Mouse (Mus musculus) olfactory bulb, adult 2 months (tissue): Measurements from ENCODE around the gene Paxbp1. TPM values are rescaled to one million over a fixed set of nuclear protein-coding genes. Genes with fewer than 3 reads are reported as not detected.

Experiments used
- H3K27ac ChIP-seq: fragments of 200-500 bp; 2 replicates; pipeline ENCODE4 v1.5.1; 2012; ENCODE audit warnings: low read depth, low read length; ENCODE audit not compliant: insufficient read depth
- H3K4me1 ChIP-seq: fragments of 200-500 bp; 2 replicates; pipeline ENCODE4 v1.6.1; 2012; ENCODE audit warnings: low read length; ENCODE audit not compliant: control insufficient read depth, insufficient read depth
- H3K4me3 ChIP-seq: fragments of 200-500 bp; 2 replicates; pipeline ENCODE4 v1.5.1; 2012; ENCODE audit warnings: mild to moderate bottlenecking, low read depth, low read length, moderate library complexity; ENCODE audit not compliant: insufficient read depth
- CTCF ChIP-seq: fragments of 200-500 bp; IDR thresholded peaks from 2 replicates; pipeline ENCODE4 v1.5.1; 2012; ENCODE audit warnings: low read depth, mild to moderate bottlenecking, low read length, moderate library complexity; ENCODE audit not compliant: insufficient read depth
- POLR2A ChIP-seq: fragments of 200-500 bp; IDR thresholded peaks from 2 replicates; pipeline ENCODE4 v1.6.1; 2012; ENCODE audit warnings: mild to moderate bottlenecking, low read depth, low read length, moderate library complexity; ENCODE audit not compliant: insufficient read depth
- WGBS: fragments of 180-500 bp; shearing (Covaris S2); methylation state at CpG from one replicate; pipeline ENCODE4 v1.1.7; 2018; 5-methylcytosine and 5-hydroxymethylcytosine counted together
- polyA plus RNA-seq: library from polyadenylated mRNA; stranded (reverse); fragments of >200 nt; gene quantifications from 2 replicates; pipeline ENCODE4 v1.2.4, GENCODE M21; 2012; ENCODE audit warnings: low replicate concordance; ENCODE audit not compliant: missing spikeins, insufficient read depth, insufficient read length

Paxbp1 gene
- polyA plus RNA-seq, 1 experiment: 732 TPM

DNA sequence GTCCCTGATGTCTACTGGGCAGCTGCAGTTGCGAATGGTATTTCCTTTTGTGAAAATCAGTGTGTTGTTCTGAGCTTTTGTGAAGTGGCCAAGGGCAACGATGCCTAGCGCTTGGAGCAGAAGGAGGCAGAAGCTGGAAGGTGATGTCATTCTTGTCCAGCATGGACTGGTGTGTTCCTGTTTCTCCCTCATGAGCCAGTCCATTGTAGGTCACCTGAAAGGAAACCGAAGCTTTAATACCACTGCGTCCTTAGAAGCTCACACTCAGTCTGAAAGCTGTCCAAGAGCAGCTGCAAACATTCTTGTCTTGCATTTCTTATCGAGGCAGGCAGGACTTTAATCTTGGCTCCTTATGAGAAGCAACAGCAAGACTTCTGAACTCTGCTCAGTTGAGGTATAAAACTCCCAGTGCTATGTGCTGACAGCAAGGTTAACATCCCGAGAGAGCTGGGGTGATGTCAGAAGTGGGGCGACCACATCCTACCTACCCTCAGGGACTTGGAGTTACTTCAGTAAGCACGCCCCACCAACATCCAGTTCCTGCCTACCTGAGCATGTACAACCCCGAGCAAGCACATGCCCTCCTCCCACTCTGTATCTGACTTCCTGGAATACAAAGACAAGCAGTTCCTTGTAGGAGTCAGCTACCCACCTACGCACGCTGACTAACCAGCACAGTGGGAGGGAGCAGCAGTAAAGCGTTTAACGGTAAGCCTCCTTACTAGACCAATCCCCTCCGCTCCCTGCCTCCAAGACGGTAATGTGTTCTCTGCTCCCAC lies 11.9 kb upstream of the Paxbp1 start:
- no peak overlapping the region for H3K4me3 ChIP-seq
- TF ChIP-seq CTCF: no peak
- TF ChIP-seq POLR2A: no peak
- peaks cover 17% of the 10 kb centered on the region for H3K4me1 ChIP-seq
- H3K27ac ChIP-seq: no peak overlapping the region
- WGBS: 24% methylated on average over 16 of the region's 16 CpGs

- Histone ChIP-seq H3K4me1 (peaks cover 17% of the 10 kb centered on the region), H3K27ac (no peak overlapping the region), H3K4me3 (no peak overlapping the region)
- TF ChIP-seq POLR2A: no peak
- no peak for TF ChIP-seq CTCF
- WGBS: 82% methylated on average over 5 of the region's 5 CpGs
Measured at GRCm38 (mm10) chr16:91055150-91055549, 10.8 kb upstream of the Paxbp1 start.

DNA sequence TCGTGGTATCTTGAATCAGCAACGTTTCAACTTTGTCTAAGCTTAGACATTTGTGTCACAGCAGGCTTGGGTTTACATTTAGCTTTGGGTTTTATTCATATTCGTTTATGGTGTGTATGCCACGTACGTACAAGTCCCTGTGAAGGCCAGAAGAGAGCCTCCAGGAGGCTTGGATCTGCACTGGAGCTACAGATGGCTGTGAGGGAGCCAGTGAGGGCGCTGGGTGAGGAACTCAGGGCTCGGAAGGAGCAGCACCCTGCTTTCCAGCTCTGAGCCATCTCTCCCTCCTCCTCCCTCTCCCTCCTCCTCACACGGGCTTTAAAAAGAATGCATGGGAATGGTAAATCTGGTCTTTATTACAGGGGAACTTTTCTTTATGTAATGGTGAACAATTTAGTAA lies 9.3 kb upstream of the Paxbp1 start:
- no peak overlapping the region for H3K27ac ChIP-seq
- TF ChIP-seq CTCF (no peak), POLR2A (no peak)
- peaks cover 17% of the 10 kb centered on the region for H3K4me1 ChIP-seq
- 36% methylated on average over 8 of the region's 8 CpGs for WGBS
- H3K4me3 ChIP-seq: no peak overlapping the region

GRCm38 (mm10) chr16:91045511-91045910 lies 1.2 kb upstream of the Paxbp1 start:
- H3K4me1 ChIP-seq: 0 out of 2 replicates have a peak, but pooled peaks cover 2% of the 10 kb centered on the region
- no peak overlapping the region for H3K4me3 ChIP-seq
- no peak overlapping the region for H3K27ac ChIP-seq
- WGBS: 55% methylated on average over 8 of the region's 8 CpGs
- no peak for TF ChIP-seq CTCF
- no peak for TF ChIP-seq POLR2A

GRCm38 (mm10) chr16:91043461-91044248 lies 688 bp downstream of the Paxbp1 start:
- H3K27ac ChIP-seq: peak overlapping the region; percentile 58
- H3K4me3 ChIP-seq: peak overlapping the region; percentile 72
- WGBS: under 1% methylated on average over 61 of the region's 63 CpGs
- 0 out of 2 replicates have a peak, but pooled peaks cover 2% of the 10 kb centered on the region for H3K4me1 ChIP-seq
- TF ChIP-seq CTCF (no peak), POLR2A (no peak)

GRCm38 (mm10) chr16:91042640-91043039 lies 1.7 kb downstream of the Paxbp1 start:
- Histone ChIP-seq H3K27ac (no peak overlapping the region), H3K4me3 (peak overlapping the region; percentile 19; the same call in 1 of the 2 replicates), H3K4me1 (0 out of 2 replicates have a peak, but pooled peaks cover 2% of the 10 kb centered on the region)
- 9% methylated on average over 1 of the region's 1 CpGs for WGBS
- TF ChIP-seq POLR2A (no peak), CTCF (no peak)

DNA sequence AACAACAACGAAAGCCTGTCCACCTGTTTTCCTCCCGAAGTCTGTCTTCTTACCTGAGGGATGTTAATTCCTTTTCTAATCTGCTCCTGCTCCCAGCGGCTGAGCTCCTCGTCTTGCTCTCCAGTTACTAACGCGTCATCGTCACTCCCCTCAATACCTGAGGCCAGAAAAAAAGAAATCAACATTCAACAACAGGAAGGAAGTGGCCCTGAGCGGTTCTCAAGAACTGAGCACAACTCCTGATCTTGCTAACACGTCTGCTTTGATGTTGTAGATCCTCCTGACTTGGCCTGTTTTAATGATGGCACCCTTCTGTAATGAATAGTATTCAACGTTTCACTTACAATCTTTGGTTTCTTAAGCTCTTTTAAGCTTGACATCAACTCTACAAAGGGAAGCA lies 8.5 kb downstream of the Paxbp1 start:
- WGBS: 85% methylated on average over 10 of the region's 10 CpGs
- Histone ChIP-seq H3K4me3 (no peak overlapping the region), H3K4me1 (no peaks in the 10 kb centered on the region), H3K27ac (no peak overlapping the region)
- no peak for TF ChIP-seq POLR2A
- no peak for TF ChIP-seq CTCF

GRCm38 (mm10) chr16:91030751-91031150 lies 13.6 kb downstream of the Paxbp1 start:
- Histone ChIP-seq H3K27ac (no peak overlapping the region), H3K4me1 (no peaks in the 10 kb centered on the region), H3K4me3 (no peak overlapping the region)
- 81% methylated on average over 4 of the region's 4 CpGs for WGBS
- no peak for TF ChIP-seq CTCF
- no peak for TF ChIP-seq POLR2A

DNA sequence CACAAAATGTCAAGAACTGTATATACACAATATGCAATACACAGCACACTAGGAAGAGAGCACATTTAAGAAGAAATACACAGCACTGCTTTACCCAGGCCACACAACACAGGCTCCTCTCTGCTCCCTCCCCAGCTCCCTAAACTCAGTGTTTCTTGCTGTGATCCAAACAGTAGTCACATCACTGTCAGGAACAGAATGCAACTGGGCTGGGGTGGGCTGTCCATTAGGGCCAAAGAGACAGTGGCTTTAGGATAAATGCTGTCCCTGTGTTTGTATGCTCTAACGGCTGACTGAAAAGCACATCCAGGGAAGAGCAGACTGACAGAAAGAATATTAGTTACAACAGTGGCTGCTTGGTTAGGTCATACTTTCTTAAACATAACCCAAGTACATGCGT lies 14.4 kb downstream of the Paxbp1 start:
- no peak overlapping the region for H3K4me3 ChIP-seq
- no peak overlapping the region for H3K27ac ChIP-seq
- WGBS: 86% methylated on average over 2 of the region's 2 CpGs
- no peaks in the 10 kb centered on the region for H3K4me1 ChIP-seq
- TF ChIP-seq POLR2A: no peak
- no peak for TF ChIP-seq CTCF
